Mouse (Mus musculus) hindbrain, embryonic 15.5 days (tissue): Measurements from ENCODE around the gene Unc5cl. TPM values are rescaled to one million over a fixed set of nuclear protein-coding genes. Genes with fewer than 3 reads are reported as not detected.

Experiments
- ATAC-seq: fragments of 200-750 bp; cut with Nextera tagmentation; 2 replicates; pipeline ENCODE4 v1.8.0; 2017; ENCODE audit warnings: low read depth, moderate number of reproducible peaks, moderate TSS enrichment; ENCODE audit not compliant: low FRiP score
- H3K27ac ChIP-seq: fragments of 300-500 bp; sonication (generic); replicated peaks from 2 replicates; pipeline ENCODE4 v1.5.1; 2015; ENCODE audit warnings: mild to moderate bottlenecking, inconsistent platforms
- H3K27me3 ChIP-seq: fragments of 300-500 bp; sonication (generic); 2 replicates; pipeline ENCODE4 v1.6.1; 2015; ENCODE audit warnings: control low read depth, inconsistent platforms
- H3K36me3 ChIP-seq: fragments of 300-500 bp; sonication (generic); 2 replicates; pipeline ENCODE4 v1.6.1; 2015; ENCODE audit warnings: control low read depth, inconsistent platforms
- H3K4me1 ChIP-seq: fragments of 300-500 bp; sonication (generic); replicated peaks from 2 replicates; pipeline ENCODE4 v1.6.1; 2015; ENCODE audit warnings: control low read depth, inconsistent platforms
- H3K4me2 ChIP-seq: fragments of 300-500 bp; sonication (generic); 2 replicates; pipeline ENCODE4 v1.6.1; 2015; ENCODE audit warnings: moderate library complexity, mild to moderate bottlenecking, inconsistent platforms
- H3K4me3 ChIP-seq: fragments of 300-500 bp; sonication (generic); 2 replicates; pipeline ENCODE4 v1.5.1; 2015; ENCODE audit warnings: mild to moderate bottlenecking, inconsistent platforms
- H3K9ac ChIP-seq: fragments of 300-500 bp; sonication (generic); 2 replicates; pipeline ENCODE4 v1.6.1; 2015; ENCODE audit warnings: inconsistent platforms
- H3K9me3 ChIP-seq: fragments of 300-500 bp; sonication (generic); 2 replicates; pipeline ENCODE4 v1.6.1; 2016; ENCODE audit warnings: control low read depth, inconsistent platforms
- WGBS: fragments of 180-500 bp; shearing (Covaris S2); methylation state at CpG from one replicate; pipeline ENCODE4 v1.1.7; 2015; 5-methylcytosine and 5-hydroxymethylcytosine counted together
- polyA plus RNA-seq: library from polyadenylated mRNA; unstranded; fragments of >200 nt; fragmentation: Nextera tagmentation; extraction: Ambion mirVana; gene quantifications from 2 replicates; pipeline ENCODE4 v1.2.1, GENCODE M21; 2015

Gene Unc5cl
- polyA plus RNA-seq, 1 experiment from 2014 or later = not detected

DNA sequence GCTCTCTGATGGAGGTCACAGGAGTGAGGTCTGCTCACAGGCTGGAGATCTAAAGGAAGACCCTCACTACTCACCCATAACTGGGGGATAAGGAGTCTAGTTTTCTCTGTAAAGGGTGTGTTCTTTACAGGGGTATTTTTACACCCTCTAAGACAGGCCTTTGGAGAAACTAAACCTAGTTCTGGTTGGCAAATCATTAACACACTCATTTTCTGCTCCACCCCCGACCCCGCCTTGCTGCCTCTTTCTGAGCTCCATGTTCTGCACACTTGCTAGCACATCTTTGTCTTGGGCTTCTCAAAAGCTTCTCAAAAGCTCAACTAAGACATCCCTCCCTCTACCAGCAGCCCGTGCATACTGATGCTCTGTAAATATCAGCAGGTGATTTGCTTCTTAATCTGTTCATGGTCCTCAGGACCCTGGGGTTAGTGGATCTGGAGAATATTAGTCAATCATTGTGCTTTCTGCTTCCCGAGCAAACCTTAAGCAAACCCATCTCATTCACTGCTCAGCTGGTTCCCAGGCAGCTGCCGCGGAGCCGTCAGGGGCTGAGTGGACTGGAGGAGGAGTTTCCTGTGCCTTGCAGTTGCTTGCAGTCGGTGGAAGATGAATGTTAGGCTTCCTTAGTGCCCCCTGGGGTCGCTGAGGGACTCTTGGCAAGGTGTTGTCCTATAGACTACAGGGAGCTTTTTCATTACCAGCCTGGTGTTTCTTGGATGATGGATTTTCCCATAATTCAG lies 101.7 kb downstream of the Unc5cl start:
- H3K36me3 ChIP-seq = no peaks in the 10 kb centered on the region
- no peaks in the 10 kb centered on the region for H3K27me3 ChIP-seq
- no peak for ATAC-seq
- 0 out of 2 replicates have a peak, but pooled peaks cover 8% of the 10 kb centered on the region for H3K4me1 ChIP-seq
- H3K9ac ChIP-seq = no peak overlapping the region
- no peak overlapping the region for H3K4me2 ChIP-seq
- H3K9me3 ChIP-seq = no peaks in the 10 kb centered on the region
- H3K4me3 ChIP-seq = no peak overlapping the region
- no peak overlapping the region for H3K27ac ChIP-seq
- WGBS = 32% methylated on average over 9 of the region's 9 CpGs

GRCm38 (mm10) chr17:48557823-48558715 lies 103.4 kb downstream of the Unc5cl start:
- H3K36me3 ChIP-seq = no peaks in the 10 kb centered on the region
- no peak overlapping the region for H3K4me3 ChIP-seq
- H3K27ac ChIP-seq = no peak overlapping the region
- no peak for ATAC-seq
- no peak overlapping the region for H3K9ac ChIP-seq
- H3K27me3 ChIP-seq = no peaks in the 10 kb centered on the region
- H3K9me3 ChIP-seq = no peaks in the 10 kb centered on the region
- 0 out of 2 replicates have a peak, but pooled peaks cover 8% of the 10 kb centered on the region for H3K4me1 ChIP-seq
- no peak overlapping the region for H3K4me2 ChIP-seq
- WGBS = 90% methylated on average over 7 of the region's 7 CpGs

DNA sequence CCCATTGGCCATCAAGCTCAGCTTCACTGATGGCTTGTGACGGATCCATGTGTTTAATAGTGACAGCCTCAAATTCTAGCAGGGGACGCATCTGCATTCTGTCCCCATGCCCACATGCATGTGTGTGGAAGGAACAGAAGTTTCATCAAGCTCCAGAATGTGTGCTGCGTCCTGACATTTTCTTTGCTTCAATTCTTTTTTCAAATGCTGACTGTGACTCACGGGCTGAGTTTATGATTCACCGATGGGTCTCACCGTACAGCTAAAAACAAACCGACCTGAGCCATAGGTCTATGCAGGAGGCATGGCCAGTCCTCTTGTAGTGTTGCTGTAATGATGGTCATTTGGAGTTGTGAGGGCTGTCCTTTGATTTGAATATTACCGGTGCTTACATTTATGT lies 110.2 kb downstream of the Unc5cl start:
- H3K36me3 ChIP-seq = no peaks in the 10 kb centered on the region
- no peak for ATAC-seq
- no peak overlapping the region for H3K9ac ChIP-seq
- no peak overlapping the region for H3K27ac ChIP-seq
- H3K4me1 ChIP-seq = no peaks in the 10 kb centered on the region
- H3K4me2 ChIP-seq = no peak overlapping the region
- H3K4me3 ChIP-seq = no peak overlapping the region
- 95% methylated on average over 8 of the region's 8 CpGs for WGBS
- no peaks in the 10 kb centered on the region for H3K27me3 ChIP-seq
- H3K9me3 ChIP-seq = no peaks in the 10 kb centered on the region

- H3K27me3 ChIP-seq = no peaks in the 10 kb centered on the region
- no peaks in the 10 kb centered on the region for H3K9me3 ChIP-seq
- WGBS = 94% methylated on average over 4 of the region's 4 CpGs
- H3K4me1 ChIP-seq = no peaks in the 10 kb centered on the region
- no peak overlapping the region for H3K27ac ChIP-seq
- ATAC-seq = no peak
- H3K9ac ChIP-seq = no peak overlapping the region
- no peak overlapping the region for H3K4me3 ChIP-seq
- no peak overlapping the region for H3K4me2 ChIP-seq
- H3K36me3 ChIP-seq = no peaks in the 10 kb centered on the region
Observed at GRCm38 (mm10) chr17:48569656-48570055, 115.0 kb downstream of the Unc5cl start.

DNA sequence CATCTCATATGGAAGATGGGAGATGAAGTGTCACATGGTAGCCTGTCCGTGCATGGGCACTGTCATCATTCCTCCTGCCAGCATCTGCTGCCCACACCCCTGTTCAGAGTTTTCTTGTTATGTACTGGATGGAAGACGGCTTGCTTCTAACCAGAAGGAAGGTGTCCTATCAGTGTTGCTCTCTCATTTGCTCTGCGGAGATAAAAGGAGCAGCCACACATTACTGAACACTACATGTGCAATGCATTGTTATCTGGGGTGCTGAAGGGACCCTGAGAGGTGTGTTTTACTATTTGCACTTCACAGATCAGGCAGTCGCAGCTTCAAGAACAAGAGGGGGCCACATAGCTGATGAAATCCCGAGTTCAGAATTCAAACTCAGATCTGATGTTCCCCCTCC lies 126.5 kb downstream of the Unc5cl start:
- WGBS = 83% methylated on average over 5 of the region's 5 CpGs
- Histone ChIP-seq H3K27ac (no peak overlapping the region), H3K4me1 (peaks cover 11% of the 10 kb centered on the region), H3K4me2 (no peak overlapping the region), H3K27me3 (no peaks in the 10 kb centered on the region), H3K9me3 (no peaks in the 10 kb centered on the region), H3K36me3 (no peaks in the 10 kb centered on the region), H3K9ac (no peak overlapping the region), H3K4me3 (no peak overlapping the region)
- no peak for ATAC-seq

- no peaks in the 10 kb centered on the region for H3K36me3 ChIP-seq
- WGBS = 40% methylated on average over 14 of the region's 14 CpGs
- peak overlapping the region; percentile 17 for H3K4me3 ChIP-seq
- peak overlapping the region; percentile 45 for H3K4me2 ChIP-seq
- ATAC-seq = 0 out of 2 replicates have a peak, but pooled peaks have one; percentile 23
- no peaks in the 10 kb centered on the region for H3K9me3 ChIP-seq
- peaks cover 12% of the 10 kb centered on the region for H3K4me1 ChIP-seq
- no peak overlapping the region for H3K9ac ChIP-seq
- no peak overlapping the region; the same call in 1 of the 2 replicates for H3K27ac ChIP-seq
- H3K27me3 ChIP-seq = no peaks in the 10 kb centered on the region
Observed at GRCm38 (mm10) chr17:48582486-48582990, 127.8 kb downstream of the Unc5cl start.

- no peak overlapping the region for H3K27ac ChIP-seq
- no peak overlapping the region for H3K4me2 ChIP-seq
- ATAC-seq = no peak
- no peaks in the 10 kb centered on the region for H3K27me3 ChIP-seq
- H3K4me1 ChIP-seq = peaks cover 12% of the 10 kb centered on the region
- H3K4me3 ChIP-seq = no peak overlapping the region
- H3K9me3 ChIP-seq = no peaks in the 10 kb centered on the region
- H3K9ac ChIP-seq = no peak overlapping the region
- H3K36me3 ChIP-seq = no peaks in the 10 kb centered on the region
- WGBS = 77% methylated on average over 11 of the region's 11 CpGs
Observed at GRCm38 (mm10) chr17:48583401-48583800, 128.7 kb downstream of the Unc5cl start.

DNA sequence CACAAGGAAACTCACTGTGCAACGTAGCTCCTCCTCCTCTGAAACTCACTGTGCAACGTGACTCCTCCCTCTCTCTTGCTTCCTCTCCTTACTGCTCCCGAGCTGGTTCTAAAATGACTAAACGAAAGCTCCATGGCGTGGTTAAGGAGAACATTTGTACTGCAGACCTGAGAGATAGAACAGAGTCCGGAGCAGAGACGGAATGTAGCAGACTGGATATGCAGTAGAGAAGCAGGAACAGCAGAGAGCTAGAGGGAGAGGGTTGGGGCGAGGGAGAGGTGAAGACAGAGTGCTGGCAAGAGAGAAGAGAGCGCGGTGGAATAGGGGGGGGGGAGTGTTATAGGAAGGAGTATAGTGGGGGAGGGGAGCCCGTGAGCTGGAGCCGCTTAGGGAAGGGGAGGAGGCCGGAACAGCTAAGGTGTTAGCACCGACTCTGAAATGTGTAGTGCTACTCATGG lies 131.2 kb downstream of the Unc5cl start:
- Histone ChIP-seq H3K9ac (no peak overlapping the region), H3K36me3 (no peaks in the 10 kb centered on the region), H3K27me3 (no peaks in the 10 kb centered on the region), H3K27ac (no peak overlapping the region), H3K4me1 (peaks cover 12% of the 10 kb centered on the region), H3K9me3 (no peaks in the 10 kb centered on the region), H3K4me3 (peak overlapping the region; percentile 21), H3K4me2 (peak overlapping the region; percentile 53)
- peak; percentile 87 for ATAC-seq
- WGBS = 11% methylated on average over 14 of the region's 14 CpGs

DNA sequence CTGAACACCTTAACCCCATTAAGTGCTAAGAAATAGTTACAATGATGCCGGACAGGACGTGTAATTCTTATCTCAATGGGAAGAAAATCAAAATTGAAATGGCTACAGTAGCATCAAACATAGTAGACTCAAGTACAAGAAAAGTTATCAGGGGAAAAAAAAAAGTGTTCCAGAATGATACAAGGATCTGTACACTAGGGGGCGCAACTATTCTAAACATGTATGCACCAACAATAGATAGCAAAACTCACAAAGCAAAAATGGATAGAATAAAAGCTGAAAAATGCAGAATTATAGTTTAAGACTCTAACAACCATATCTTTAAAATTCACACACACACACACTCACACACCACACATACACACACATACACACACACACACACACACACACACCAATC lies 134.0 kb downstream of the Unc5cl start:
- no peak overlapping the region for H3K9ac ChIP-seq
- no peak for ATAC-seq
- peaks cover 9% of the 10 kb centered on the region for H3K4me1 ChIP-seq
- H3K9me3 ChIP-seq = no peaks in the 10 kb centered on the region
- no peaks in the 10 kb centered on the region for H3K27me3 ChIP-seq
- no peak overlapping the region for H3K27ac ChIP-seq
- no peak overlapping the region for H3K4me2 ChIP-seq
- 49% methylated on average over 3 of the region's 3 CpGs for WGBS
- H3K4me3 ChIP-seq = no peak overlapping the region
- H3K36me3 ChIP-seq = no peaks in the 10 kb centered on the region

Other genes with a start within 250 kb of the Unc5cl start
- gene Trem1, start 222.1 kb upstream of the Unc5cl start, polyA plus RNA-seq = not detected in 2 replicates
- not detected in 2 replicates for gene Trem3, start 207.1 kb upstream of the Unc5cl start, polyA plus RNA-seq
- gene Treml4, start 190.6 kb upstream of the Unc5cl start, polyA plus RNA-seq = 0.30 and 1.1 TPM in 2 replicates
- gene Treml2, start 155.4 kb upstream of the Unc5cl start, polyA plus RNA-seq = 0.13 and 0.21 TPM in 2 replicates
- gene B430306N03Rik, start 138.8 kb upstream of the Unc5cl start, polyA plus RNA-seq = 0.05 and 0.24 TPM in 2 replicates
- 4.2 and 4.9 TPM in 2 replicates for gene Trem2, start 108.5 kb upstream of the Unc5cl start, polyA plus RNA-seq
- 0.47 and 0.61 TPM in 2 replicates for gene Treml1, start 95.0 kb upstream of the Unc5cl start, polyA plus RNA-seq
- gene Nfya, start 45.0 kb upstream of the Unc5cl start, polyA plus RNA-seq = 11.1 and 11.6 TPM in 2 replicates
- 35.1 TPM in 2 replicates for gene Oard1, start 44.9 kb upstream of the Unc5cl start, polyA plus RNA-seq
- 0.62 and 0.65 TPM in 2 replicates for gene Apobec2, start 22.0 kb upstream of the Unc5cl start, polyA plus RNA-seq
- gene Tspo2, start 3.4 kb upstream of the Unc5cl start, polyA plus RNA-seq = 1.2 and 1.8 TPM in 2 replicates